Mouse (Mus musculus): ENCODE measurements around the gene Eif2b4.

GRCm38 (mm10) chr5:31226641-31227040, 33.4 kb upstream of the Eif2b4 start:
- TF ChIP-seq CTCF (conservative IDR thresholded peaks at IDR 0.05; ENCODE audit: insufficient read depth, insufficient read length, low read depth, low read length) (no peak), POLR2A (IDR thresholded peaks at IDR 0.05; ENCODE audit: low read depth, low read length) (no peak)
